Mouse (Mus musculus) heart, embryonic 16.5 days (tissue): Measurements from ENCODE around the gene Papss2. TPM values are rescaled to one million over a fixed set of nuclear protein-coding genes. Genes with fewer than 3 reads are reported as not detected.

ENCODE experiments used
- ATAC-seq: fragments of 200-750 bp; cut with Nextera tagmentation; replicated peaks from 2 replicates; pipeline ENCODE4 v1.8.0; 2017; ENCODE audit warnings: moderate number of reproducible peaks; ENCODE audit not compliant: insufficient read depth, low FRiP score; ENCODE audit errors: extremely low read depth
- H3K27ac ChIP-seq: fragments of 300-500 bp; sonication (generic); 2 replicates; pipeline ENCODE4 v1.5.1; 2014; ENCODE audit warnings: mild to moderate bottlenecking, low read length, control low read depth, moderate library complexity
- H3K27me3 ChIP-seq: fragments of 300-500 bp; sonication (generic); 2 replicates; pipeline ENCODE4 v1.6.1; 2014; ENCODE audit warnings: low read length, mixed read lengths; ENCODE audit not compliant: control insufficient read depth, insufficient read depth
- H3K36me3 ChIP-seq: fragments of 300-500 bp; sonication (generic); 2 replicates; pipeline ENCODE4 v1.6.1; 2014; ENCODE audit not compliant: control insufficient read depth, insufficient read depth
- H3K4me1 ChIP-seq: fragments of 300-500 bp; sonication (generic); 2 replicates; pipeline ENCODE4 v1.6.1; 2014; ENCODE audit warnings: low read length, mixed read lengths; ENCODE audit not compliant: control insufficient read depth, insufficient read depth
- H3K4me2 ChIP-seq: fragments of 300-500 bp; sonication (generic); 2 replicates; pipeline ENCODE4 v1.6.1; 2014; ENCODE audit warnings: low read depth, mild to moderate bottlenecking, control low read depth, low read length
- H3K4me3 ChIP-seq: fragments of 300-500 bp; sonication (generic); 2 replicates; pipeline ENCODE4 v1.5.1; 2014; ENCODE audit warnings: mild to moderate bottlenecking, control low read depth, low read length
- H3K9ac ChIP-seq: fragments of 300-500 bp; sonication (generic); 2 replicates; pipeline ENCODE4 v1.6.1; 2014; ENCODE audit warnings: low read length, control low read depth
- H3K9me3 ChIP-seq: fragments of 300-500 bp; sonication (generic); replicated peaks from 2 replicates; pipeline ENCODE4 v1.6.1; 2016; ENCODE audit warnings: low read length; ENCODE audit not compliant: control insufficient read depth
- WGBS: fragments of 180-500 bp; shearing (Covaris S2); extraction: QIAGEN DNeasy Blood & Tissue Kit; methylation state at CpG from one replicate; pipeline ENCODE4 v1.1.7; 2014; 5-methylcytosine and 5-hydroxymethylcytosine counted together
- polyA plus RNA-seq: library from polyadenylated mRNA; unstranded; fragments of >200 nt; fragmentation: Nextera tagmentation; extraction: Ambion mirVana; gene quantifications from 2 replicates; pipeline ENCODE4 v1.2.1, GENCODE M21; 2015

The Papss2 gene
- polyA plus RNA-seq, 1 experiment from 2014 or later: 5.8 TPM

GRCm38 (mm10) chr19:32587727-32588126 is 7.9 kb upstream of the Papss2 start:
- H3K36me3 ChIP-seq: no peaks in the 10 kb centered on the region
- no peak overlapping the region for H3K4me2 ChIP-seq
- no peaks in the 10 kb centered on the region for H3K27me3 ChIP-seq
- no peak overlapping the region for H3K9ac ChIP-seq
- no peak overlapping the region for H3K4me3 ChIP-seq
- ATAC-seq: no peak
- no peaks in the 10 kb centered on the region for H3K4me1 ChIP-seq
- H3K9me3 ChIP-seq: no peaks in the 10 kb centered on the region
- WGBS: 48% methylated on average over 6 of the region's 6 CpGs
- H3K27ac ChIP-seq: no peak overlapping the region

GRCm38 (mm10) chr19:32592749-32593148 is 2.8 kb upstream of the Papss2 start:
- no peaks in the 10 kb centered on the region for H3K36me3 ChIP-seq
- no peak overlapping the region for H3K4me3 ChIP-seq
- H3K9ac ChIP-seq: no peak overlapping the region
- H3K4me2 ChIP-seq: no peak overlapping the region
- no peaks in the 10 kb centered on the region for H3K9me3 ChIP-seq
- no peak overlapping the region for H3K27ac ChIP-seq
- H3K27me3 ChIP-seq: peaks cover 5% of the 10 kb centered on the region; the same call in 1 of the 2 replicates
- no peaks in the 10 kb centered on the region for H3K4me1 ChIP-seq
- no peak for ATAC-seq
- 90% methylated on average over 7 of the region's 7 CpGs for WGBS

DNA sequence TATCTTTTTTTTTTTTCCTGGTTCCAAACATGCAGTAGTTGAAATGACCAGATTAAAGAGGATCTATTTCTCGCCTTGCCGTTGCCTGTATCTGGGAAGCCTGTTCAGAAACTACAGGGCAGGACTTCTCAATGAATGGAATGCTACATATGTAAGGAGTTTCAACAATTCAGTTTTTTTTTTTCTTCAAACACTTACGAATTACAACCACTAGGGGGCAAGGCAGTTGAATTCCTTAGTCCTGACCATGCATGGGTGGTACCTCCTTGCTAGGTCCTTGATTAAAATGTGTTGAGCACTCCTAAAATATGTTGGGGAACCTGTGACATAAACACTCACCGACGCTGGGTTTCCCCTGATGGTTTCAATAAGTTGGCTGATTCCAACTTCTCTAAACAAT is 1.7 kb upstream of the Papss2 start:
- no peak overlapping the region for H3K4me2 ChIP-seq
- H3K36me3 ChIP-seq: no peaks in the 10 kb centered on the region
- H3K9ac ChIP-seq: no peak overlapping the region
- no peaks in the 10 kb centered on the region for H3K9me3 ChIP-seq
- H3K4me3 ChIP-seq: no peak overlapping the region
- no peak overlapping the region for H3K27ac ChIP-seq
- H3K27me3 ChIP-seq: peaks cover 5% of the 10 kb centered on the region; the same call in 1 of the 2 replicates
- H3K4me1 ChIP-seq: no peaks in the 10 kb centered on the region
- ATAC-seq: no peak
- 58% methylated on average over 5 of the region's 5 CpGs for WGBS

GRCm38 (mm10) chr19:32595131-32595505 is 472 bp upstream of the Papss2 start:
- Histone ChIP-seq H3K4me3 (peak overlapping the region; percentile 71), H3K4me2 (peak overlapping the region; percentile 85), H3K27ac (no peak overlapping the region), H3K9ac (peak overlapping the region; percentile 75), H3K9me3 (no peaks in the 10 kb centered on the region), H3K36me3 (no peaks in the 10 kb centered on the region), H3K4me1 (no peaks in the 10 kb centered on the region), H3K27me3 (peaks cover 5% of the 10 kb centered on the region; the same call in 1 of the 2 replicates)
- peak; percentile 14; the same call in 1 of the 2 replicates for ATAC-seq
- WGBS: 20% methylated on average over 8 of the region's 8 CpGs

GRCm38 (mm10) chr19:32599006-32599405 is 3.4 kb downstream of the Papss2 start:
- Histone ChIP-seq H3K4me3 (no peak overlapping the region), H3K4me1 (no peaks in the 10 kb centered on the region), H3K27me3 (peaks cover 5% of the 10 kb centered on the region; the same call in 1 of the 2 replicates), H3K36me3 (no peaks in the 10 kb centered on the region), H3K4me2 (no peak overlapping the region), H3K9ac (no peak overlapping the region), H3K9me3 (no peaks in the 10 kb centered on the region), H3K27ac (no peak overlapping the region)
- 83% methylated on average over 7 of the region's 7 CpGs for WGBS
- no peak for ATAC-seq

DNA sequence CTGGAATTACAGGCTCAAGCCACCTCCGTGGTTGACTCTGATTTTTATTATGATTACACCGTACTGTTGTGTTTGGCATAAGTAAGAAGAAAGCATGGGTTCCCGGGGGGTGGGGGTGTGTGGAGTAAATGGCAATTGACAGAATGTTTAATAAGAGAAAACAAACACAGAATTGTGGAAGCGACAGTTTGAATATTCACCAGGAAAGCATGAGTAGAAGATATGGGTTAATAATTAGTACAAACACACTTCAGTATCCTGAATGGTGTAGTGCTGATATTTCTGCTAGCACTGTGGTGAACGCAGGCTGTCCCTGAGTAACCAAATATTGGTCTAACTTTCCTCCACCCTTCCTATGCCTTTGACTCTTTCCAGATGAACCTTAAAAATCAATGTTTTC is 3.8 kb downstream of the Papss2 start:
- H3K27ac ChIP-seq: no peak overlapping the region
- no peak overlapping the region for H3K4me2 ChIP-seq
- H3K9me3 ChIP-seq: no peaks in the 10 kb centered on the region
- H3K9ac ChIP-seq: no peak overlapping the region
- WGBS: 63% methylated on average over 5 of the region's 5 CpGs
- no peaks in the 10 kb centered on the region for H3K4me1 ChIP-seq
- ATAC-seq: no peak
- H3K36me3 ChIP-seq: no peaks in the 10 kb centered on the region
- H3K27me3 ChIP-seq: peaks cover 5% of the 10 kb centered on the region; the same call in 1 of the 2 replicates
- no peak overlapping the region for H3K4me3 ChIP-seq

GRCm38 (mm10) chr19:32601033-32601770 is 5.6 kb downstream of the Papss2 start:
- Histone ChIP-seq H3K4me3 (no peak overlapping the region), H3K9me3 (no peaks in the 10 kb centered on the region), H3K27ac (no peak overlapping the region), H3K4me1 (no peaks in the 10 kb centered on the region), H3K36me3 (no peaks in the 10 kb centered on the region), H3K27me3 (no peaks in the 10 kb centered on the region), H3K9ac (no peak overlapping the region), H3K4me2 (no peak overlapping the region)
- WGBS: 72% methylated on average over 6 of the region's 6 CpGs
- ATAC-seq: no peak

GRCm38 (mm10) chr19:32603466-32603865 is 7.9 kb downstream of the Papss2 start:
- no peak overlapping the region for H3K4me3 ChIP-seq
- no peaks in the 10 kb centered on the region for H3K9me3 ChIP-seq
- H3K4me2 ChIP-seq: no peak overlapping the region
- WGBS: 72% methylated on average over 1 of the region's 1 CpGs
- no peak for ATAC-seq
- no peaks in the 10 kb centered on the region for H3K4me1 ChIP-seq
- no peaks in the 10 kb centered on the region for H3K27me3 ChIP-seq
- no peak overlapping the region for H3K27ac ChIP-seq
- no peaks in the 10 kb centered on the region for H3K36me3 ChIP-seq
- no peak overlapping the region for H3K9ac ChIP-seq

GRCm38 (mm10) chr19:32604127-32604526 is 8.5 kb downstream of the Papss2 start:
- Histone ChIP-seq H3K9ac (no peak overlapping the region), H3K9me3 (no peaks in the 10 kb centered on the region), H3K4me2 (no peak overlapping the region), H3K27me3 (no peaks in the 10 kb centered on the region), H3K36me3 (no peaks in the 10 kb centered on the region), H3K27ac (no peak overlapping the region), H3K4me1 (no peaks in the 10 kb centered on the region), H3K4me3 (no peak overlapping the region)
- ATAC-seq: no peak
- 72% methylated on average over 8 of the region's 8 CpGs for WGBS
